Mouse (Mus musculus): Measurements from ENCODE around the gene Col18a1. TPM values are rescaled to one million over a fixed set of nuclear protein-coding genes. Genes with fewer than 3 reads are reported as not detected.
A peak's percentile ranks its signal among the peaks of the same experiment; 100 is the strongest.

Gene Col18a1
- 1 to 10 TPM; 5.5 to 9.3 (median 7.7) TPM for total RNA-seq (2022)

DNA sequence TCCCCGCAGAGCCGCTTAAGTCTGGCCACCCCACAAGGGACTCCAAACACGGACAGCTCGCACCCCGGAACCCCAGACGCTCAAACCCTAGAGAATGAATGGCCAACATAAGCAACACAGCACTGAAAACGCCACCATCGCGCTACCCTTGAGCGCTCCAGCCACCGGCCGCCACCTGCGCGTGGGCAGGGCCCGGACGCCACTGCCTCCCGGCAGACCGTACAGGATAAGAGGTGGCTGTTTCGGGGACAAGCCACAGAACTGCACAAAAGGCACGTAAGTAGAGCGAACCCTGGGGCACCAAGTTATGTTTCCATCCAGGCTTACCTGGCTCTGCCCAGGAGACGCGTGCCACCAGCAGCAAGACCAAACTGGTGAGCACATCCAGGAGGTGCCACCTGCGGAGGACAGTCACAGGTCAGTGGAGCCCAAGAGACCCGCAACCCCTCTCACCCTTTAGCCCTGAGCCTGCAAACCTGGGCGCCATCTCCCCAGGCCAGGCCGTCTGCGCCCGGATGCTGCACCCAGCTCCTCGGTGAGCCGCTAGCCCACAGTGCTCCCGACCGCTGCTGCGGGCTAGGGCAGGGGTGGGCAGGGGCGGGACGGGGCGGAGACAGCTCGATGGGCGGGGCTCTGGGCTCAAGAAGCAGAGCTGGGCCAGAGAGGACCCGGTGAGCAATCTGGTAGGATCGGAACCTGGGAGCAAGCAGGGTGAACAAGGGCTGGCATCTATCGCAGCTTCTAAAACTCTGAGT lies at the start of gene Col18a1:
Col18a1 (minus strand) TSS at position 586 of the 755 bp plus-strand sequence.
- no peak for DNase-seq (ENCODE audit: low spot score)

- DNase-seq (ENCODE audit: low spot score) = no peak
These were observed 49.3 kb upstream of the Col18a1 start for GRCm38 (mm10) chr10:77215641-77216040.

- no peak for DNase-seq (ENCODE audit: low spot score)
These were observed 48.2 kb upstream of the Col18a1 start for GRCm38 (mm10) chr10:77214586-77214985.

- DNase-seq (ENCODE audit: low spot score) = no peak
These were observed 47.1 kb upstream of the Col18a1 start for GRCm38 (mm10) chr10:77213483-77213882.

DNA sequence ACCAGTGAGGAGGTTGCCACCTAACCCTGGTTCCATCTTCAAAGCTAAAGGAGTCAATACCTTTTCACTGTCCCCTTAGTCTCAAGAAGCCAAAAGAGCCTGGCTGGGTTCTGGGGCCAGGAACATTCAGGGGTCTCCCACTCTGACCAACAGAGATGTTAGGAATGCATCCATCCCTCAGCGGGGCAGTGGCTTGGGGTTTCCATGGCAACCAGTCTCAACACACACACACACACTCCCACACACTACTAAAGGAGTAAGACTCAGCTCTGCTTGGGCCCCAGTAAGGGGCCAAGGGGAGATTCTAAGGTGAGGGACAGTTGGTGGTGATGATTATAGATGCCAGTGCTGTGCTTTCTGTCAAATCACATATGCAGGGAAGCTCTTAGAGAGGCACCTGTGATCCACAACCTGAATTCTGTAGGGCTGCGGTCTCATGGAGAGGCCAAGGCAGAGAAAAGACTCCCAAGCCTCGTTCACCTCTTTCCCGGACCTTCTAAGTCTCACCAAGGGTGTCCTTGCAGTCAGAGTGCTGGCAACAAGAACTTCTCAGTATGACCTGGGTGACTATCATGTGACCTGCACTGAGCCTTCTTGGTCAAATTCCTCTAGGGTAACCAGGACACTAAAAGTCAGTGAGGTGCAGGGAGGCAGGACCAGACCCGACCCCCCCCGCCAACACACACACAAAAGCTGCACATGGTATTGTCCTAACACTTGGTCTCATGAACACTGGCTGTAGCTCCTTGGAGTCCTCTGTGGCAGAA lies 46.2 kb upstream of the Col18a1 start:
- no peak for DNase-seq (ENCODE audit: low spot score)

DNA sequence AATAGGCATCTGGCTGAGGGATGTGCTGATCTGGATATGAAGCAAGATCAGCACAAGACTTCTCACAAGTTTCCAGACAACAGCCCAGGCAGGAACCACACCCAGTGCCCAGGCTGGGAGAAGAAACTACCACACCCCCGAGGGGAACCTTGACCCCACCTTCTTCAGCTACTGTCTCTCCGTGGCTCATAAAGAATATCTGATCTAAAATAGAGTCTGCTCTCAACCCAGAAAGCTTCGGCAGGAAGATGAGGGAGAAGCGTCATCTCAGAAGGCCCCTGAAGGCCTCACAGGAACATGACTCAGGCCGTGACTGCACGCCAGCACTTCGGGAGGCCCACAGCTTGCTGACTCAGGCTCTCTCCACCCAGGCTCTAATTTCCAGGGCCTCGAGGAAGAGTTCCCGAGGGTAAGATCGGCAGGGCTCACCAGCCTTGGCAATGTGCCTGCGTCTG lies 44.8 kb upstream of the Col18a1 start:
- peak; percentile 74 for DNase-seq (ENCODE audit: low spot score)

DNA sequence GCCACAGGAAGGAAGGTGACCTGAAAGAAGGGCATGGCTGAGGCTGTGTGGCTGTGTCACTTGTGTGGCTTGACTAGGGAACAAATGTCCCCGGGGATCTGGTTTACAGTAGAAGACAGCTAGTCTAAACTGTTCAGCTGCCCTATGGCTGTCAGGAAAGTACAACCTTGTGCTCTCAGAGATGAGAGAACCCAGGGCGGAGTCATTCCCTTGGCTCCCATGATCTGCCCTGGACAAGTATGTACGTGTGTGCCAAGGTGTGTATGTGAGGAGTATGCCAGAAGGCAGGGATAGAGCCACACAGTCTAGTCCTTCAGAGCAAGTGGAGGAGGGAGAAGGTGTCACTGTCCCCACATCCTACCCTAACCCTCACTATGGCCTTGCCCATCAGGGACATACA lies 44.3 kb upstream of the Col18a1 start:
- no peak for DNase-seq (ENCODE audit: low spot score)

DNA sequence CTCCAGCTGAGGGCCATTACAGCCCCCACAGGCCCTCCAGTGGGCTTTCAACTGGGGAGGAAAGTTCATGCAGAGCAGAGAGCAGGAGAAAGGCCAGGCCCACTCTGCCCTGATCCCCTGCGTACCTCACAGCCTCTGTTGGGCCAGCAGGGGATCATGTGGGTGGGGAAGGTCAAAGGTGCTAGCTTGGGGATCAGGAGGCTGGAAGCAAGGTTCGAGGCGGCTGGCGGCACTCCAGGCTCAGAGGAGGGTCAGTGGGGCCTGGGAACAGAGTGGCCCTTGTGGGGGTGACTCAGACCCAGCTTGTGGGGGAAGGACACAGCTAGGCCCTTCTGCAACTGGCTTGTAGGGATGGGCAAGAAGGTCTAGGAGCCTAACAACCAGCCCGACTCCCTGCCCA lies 42.9 kb upstream of the Col18a1 start:
- DNase-seq (ENCODE audit: low spot score) = no peak

DNA sequence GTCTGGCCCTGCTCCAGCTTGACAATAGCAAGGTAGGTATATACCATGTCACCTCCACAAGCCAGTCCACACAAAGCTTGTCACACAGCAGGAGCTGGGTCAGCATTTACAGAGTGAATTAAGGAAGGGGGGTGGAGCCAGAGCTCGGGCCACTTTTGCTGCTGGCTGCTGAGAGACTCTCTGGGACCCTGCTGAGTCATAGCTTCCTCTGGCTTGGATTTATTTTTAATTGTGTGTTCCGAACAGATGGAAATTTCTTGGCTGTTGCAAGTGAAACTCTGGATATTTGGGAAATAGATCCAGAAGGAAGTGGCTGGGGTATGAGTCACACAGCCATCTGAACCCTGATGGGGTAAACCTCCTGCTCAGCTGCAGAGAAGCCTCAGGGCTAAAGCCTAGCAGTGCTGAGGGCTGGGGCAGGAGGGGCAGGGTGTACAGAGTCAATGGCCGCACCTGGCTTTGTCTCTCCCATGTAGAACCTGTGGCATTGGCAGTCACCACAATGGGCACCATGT lies 40.3 kb upstream of the Col18a1 start:
- peak; percentile 89 for DNase-seq (ENCODE audit: low spot score)

- DNase-seq (ENCODE audit: low spot score) = no peak
These were observed 39.8 kb upstream of the Col18a1 start for GRCm38 (mm10) chr10:77206134-77206533.

GRCm38 (mm10) chr10:77203960-77204359 lies 37.6 kb upstream of the Col18a1 start:
- no peak for DNase-seq (ENCODE audit: low spot score)

DNA sequence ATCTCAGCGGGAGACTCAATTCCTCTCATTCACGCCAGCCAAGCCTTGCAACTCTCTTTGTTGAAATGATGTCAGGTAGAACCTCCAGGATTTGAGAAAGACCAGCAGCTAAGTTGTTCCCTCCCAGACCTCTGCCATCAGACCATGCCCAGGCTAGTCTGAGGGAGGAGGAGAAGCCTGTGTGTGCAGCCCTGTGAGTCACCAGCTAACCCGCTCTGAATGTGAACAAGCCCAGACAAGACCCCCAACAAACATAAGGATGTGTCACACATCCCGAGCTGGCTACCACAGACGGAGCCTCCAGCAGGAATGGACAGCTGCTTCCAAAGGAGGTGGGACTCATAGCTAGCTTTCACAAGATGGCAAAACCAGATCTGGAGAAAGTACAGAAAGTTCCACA lies 35.6 kb upstream of the Col18a1 start:
- DNase-seq (ENCODE audit: low spot score) = no peak

GRCm38 (mm10) chr10:77200295-77200694 lies 33.9 kb upstream of the Col18a1 start:
- no peak for DNase-seq (ENCODE audit: low spot score)

- no peak for DNase-seq (ENCODE audit: low spot score)
These were observed 32.9 kb upstream of the Col18a1 start for GRCm38 (mm10) chr10:77199229-77199628.

- DNase-seq (ENCODE audit: low spot score) = no peak
These were observed 31.3 kb upstream of the Col18a1 start for GRCm38 (mm10) chr10:77197469-77198209.

GRCm38 (mm10) chr10:77196676-77197075 lies 30.3 kb upstream of the Col18a1 start:
- DNase-seq (ENCODE audit: low spot score) = no peak

GRCm38 (mm10) chr10:77196115-77196514 lies 29.8 kb upstream of the Col18a1 start:
- DNase-seq (ENCODE audit: low spot score) = no peak

- no peak for DNase-seq (ENCODE audit: low spot score)
These were observed 27.1 kb upstream of the Col18a1 start for GRCm38 (mm10) chr10:77193495-77193894.

DNA sequence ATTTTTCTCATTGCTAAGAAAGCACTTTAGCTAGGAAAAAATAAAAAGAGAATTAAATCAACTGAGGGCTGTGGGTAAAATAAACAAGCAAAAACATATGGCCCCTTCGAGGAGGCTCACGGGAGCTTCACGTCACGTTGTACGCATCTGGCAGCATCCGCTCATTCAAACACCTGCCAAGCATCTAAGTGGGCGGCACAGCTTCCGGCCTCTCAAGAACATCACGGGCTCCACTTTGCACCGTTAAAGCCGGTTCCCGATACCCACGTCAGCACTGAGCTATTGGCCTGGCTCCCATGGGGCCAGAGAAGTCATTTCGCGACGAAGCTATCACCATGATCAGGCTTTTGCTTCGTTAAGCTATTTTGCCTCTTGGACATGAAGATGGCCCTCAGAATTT lies 26.4 kb upstream of the Col18a1 start:
- no peak for DNase-seq (ENCODE audit: low spot score)

- no peak for DNase-seq (ENCODE audit: low spot score)
These were observed 24.9 kb upstream of the Col18a1 start for GRCm38 (mm10) chr10:77190967-77191915.

GRCm38 (mm10) chr10:77187427-77187826 lies 21.1 kb upstream of the Col18a1 start:
- DNase-seq (ENCODE audit: low spot score) = no peak

All from heart, adult 8-10 months (tissue).